Mouse (Mus musculus) heart, embryonic 14.5 days (tissue): ENCODE measurements at regions not wholly inside any gene's neighbourhood (a gene's known extent, or its start where the extent isn't known, plus 50 kb on each side); places are given as distances from the start of the nearest gene placed in this dataset.
A peak's percentile ranks its signal among the peaks of the same experiment; 100 is the strongest.

Experiments used
- ATAC-seq: fragments of 200-750 bp; cut with Nextera tagmentation; 2 replicates; pipeline ENCODE4 v1.8.0; 2017; ENCODE audit warnings: low read depth, moderate TSS enrichment; ENCODE audit not compliant: insufficient number of reproducible peaks, insufficient read depth, low FRiP score
- H3K27ac ChIP-seq, 2 experiments: fragments of 200-500 bp in 1 of 2; fragments of 300-500 bp in 1 of 2; sonication (generic) in 1 of 2; replicated peaks in 1 of 2; 2 replicates each; pipeline ENCODE4 v1.5.1; 2012 to 2014; ENCODE audit warnings: low read depth in 2 of 2, low read length in 2 of 2, control low read depth in 1 of 2, mild to moderate bottlenecking in 1 of 2, mixed read lengths in 1 of 2; ENCODE audit not compliant: control insufficient read depth in 1 of 2, insufficient read depth in 1 of 2
- H3K27me3 ChIP-seq: fragments of 300-500 bp; sonication (generic); 2 replicates; pipeline ENCODE4 v1.6.1; 2014; ENCODE audit warnings: mild to moderate bottlenecking, low read length, control low read depth; ENCODE audit not compliant: control insufficient read depth, insufficient read depth
- H3K36me3 ChIP-seq: fragments of 300-500 bp; sonication (generic); 2 replicates; pipeline ENCODE4 v1.6.1; 2014; ENCODE audit warnings: mild to moderate bottlenecking, control low read depth, low read length, mixed read lengths; ENCODE audit not compliant: control insufficient read depth, insufficient read depth
- H3K4me1 ChIP-seq, 2 experiments: fragments of 200-500 bp in 1 of 2; fragments of 300-500 bp in 1 of 2; sonication (generic) in 1 of 2; 2 replicates each; pipeline ENCODE4 v1.6.1; 2012 to 2014; ENCODE audit warnings: low read length in 2 of 2, control low read depth in 1 of 2, mixed read lengths in 1 of 2; ENCODE audit not compliant: control insufficient read depth in 2 of 2, insufficient read depth in 2 of 2
- H3K4me2 ChIP-seq: fragments of 300-500 bp; sonication (generic); 2 replicates; pipeline ENCODE4 v1.6.1; 2014; ENCODE audit warnings: mild to moderate bottlenecking, low read length
- H3K4me3 ChIP-seq, 2 experiments: fragments of 200-500 bp in 1 of 2; fragments of 300-500 bp in 1 of 2; sonication (generic) in 1 of 2; 2 replicates each; pipeline ENCODE4 v1.5.1; 2012 to 2014; ENCODE audit warnings: low read length in 2 of 2, mild to moderate bottlenecking in 2 of 2, control low read depth in 1 of 2, low read depth in 1 of 2, moderate library complexity in 1 of 2; ENCODE audit not compliant: control insufficient read depth in 1 of 2, insufficient read depth in 1 of 2
- H3K9ac ChIP-seq: fragments of 300-500 bp; sonication (generic); 2 replicates; pipeline ENCODE4 v1.6.1; 2014; ENCODE audit warnings: mild to moderate bottlenecking, low read length
- H3K9me3 ChIP-seq: fragments of 300-500 bp; sonication (generic); 2 replicates; pipeline ENCODE4 v1.6.1; 2016; ENCODE audit warnings: low read length, control low read depth; ENCODE audit not compliant: control insufficient read depth
- WGBS: fragments of 180-500 bp; shearing (Covaris S2); extraction: QIAGEN DNeasy Blood & Tissue Kit; methylation state at CpG from one replicate; pipeline ENCODE4 v1.1.7; 2014; 5-methylcytosine and 5-hydroxymethylcytosine counted together

GRCm38 (mm10) chr15:63100093-63100492, 744.9 kb downstream of the Gsdmc2 start:
- no peak for ATAC-seq
- no peaks in the 10 kb centered on the region for H3K4me1 ChIP-seq
- no peak overlapping the region for H3K4me3 ChIP-seq
- no peaks in the 10 kb centered on the region for H3K36me3 ChIP-seq
- H3K9ac ChIP-seq: no peak overlapping the region
- no peak overlapping the region for H3K27ac ChIP-seq
- H3K9me3 ChIP-seq: no peaks in the 10 kb centered on the region
- H3K27me3 ChIP-seq: no peaks in the 10 kb centered on the region
- no peak overlapping the region for H3K4me2 ChIP-seq
- 90% methylated on average over 3 of the region's 3 CpGs for WGBS

GRCm38 (mm10) chr15:63081972-63082371, 763.0 kb downstream of the Gsdmc2 start:
- Histone ChIP-seq H3K4me3 (no peak overlapping the region), H3K4me1 (no peaks in the 10 kb centered on the region), H3K27me3 (no peaks in the 10 kb centered on the region), H3K9me3 (no peaks in the 10 kb centered on the region), H3K36me3 (no peaks in the 10 kb centered on the region), H3K27ac (no peak overlapping the region), H3K4me2 (no peak overlapping the region), H3K9ac (no peak overlapping the region)
- no peak for ATAC-seq

GRCm38 (mm10) chr15:63079825-63080224, 765.2 kb downstream of the Gsdmc2 start:
- Histone ChIP-seq H3K9ac (no peak overlapping the region), H3K9me3 (no peaks in the 10 kb centered on the region), H3K27me3 (no peaks in the 10 kb centered on the region), H3K4me3 (no peak overlapping the region), H3K27ac (no peak overlapping the region), H3K36me3 (no peaks in the 10 kb centered on the region), H3K4me2 (no peak overlapping the region), H3K4me1 (no peaks in the 10 kb centered on the region)
- WGBS: 82% methylated on average over 4 of the region's 4 CpGs
- ATAC-seq: no peak

GRCm38 (mm10) chr15:63071921-63072320, 773.1 kb downstream of the Gsdmc2 start:
- ATAC-seq: no peak
- 73% methylated on average over 4 of the region's 4 CpGs for WGBS

GRCm38 (mm10) chr15:63067126-63067525, 777.9 kb downstream of the Gsdmc2 start:
- peaks cover 4 to 9% of the 10 kb centered on the region in 2 experiments for H3K4me1 ChIP-seq
- no peaks in the 10 kb centered on the region for H3K9me3 ChIP-seq
- no peak overlapping the region for H3K4me2 ChIP-seq
- peak overlapping the region; percentile 70 to 87; a peak in 3 of 4 replicates for H3K27ac ChIP-seq
- H3K4me3 ChIP-seq: no peak overlapping the region
- WGBS: 54% methylated on average over 3 of the region's 3 CpGs
- no peaks in the 10 kb centered on the region for H3K27me3 ChIP-seq
- H3K9ac ChIP-seq: no peak overlapping the region
- no peak for ATAC-seq
- H3K36me3 ChIP-seq: no peaks in the 10 kb centered on the region

More at GRCm38 (mm10) chr15:63071921-63072320, 773.1 kb downstream of the Gsdmc2 start:
- H3K4me3 ChIP-seq: no peak overlapping the region
- H3K9me3 ChIP-seq: no peaks in the 10 kb centered on the region
- no peak overlapping the region for H3K27ac ChIP-seq
- peaks cover 2 to 5% of the 10 kb centered on the region in 2 experiments; a peak in 3 of 4 replicates for H3K4me1 ChIP-seq
- H3K9ac ChIP-seq: no peak overlapping the region
- no peaks in the 10 kb centered on the region for H3K36me3 ChIP-seq
- H3K27me3 ChIP-seq: no peaks in the 10 kb centered on the region
- no peak overlapping the region for H3K4me2 ChIP-seq

- H3K36me3 ChIP-seq: no peaks in the 10 kb centered on the region
- no peak overlapping the region for H3K4me2 ChIP-seq
- H3K27me3 ChIP-seq: no peaks in the 10 kb centered on the region
- H3K27ac ChIP-seq: peak overlapping the region; percentile 76 to 87; a peak in 3 of 4 replicates
- no peak overlapping the region for H3K4me3 ChIP-seq
- peaks cover 4 to 9% of the 10 kb centered on the region in 2 experiments for H3K4me1 ChIP-seq
- ATAC-seq: peak; percentile 96
- no peak overlapping the region for H3K9ac ChIP-seq
- 20% methylated on average over 2 of the region's 2 CpGs for WGBS
- H3K9me3 ChIP-seq: no peaks in the 10 kb centered on the region
These were observed 778.9 kb downstream of the Gsdmc2 start for GRCm38 (mm10) chr15:63066020-63066439.

- Histone ChIP-seq H3K9me3 (no peaks in the 10 kb centered on the region), H3K4me1 (peaks cover 2 to 4% of the 10 kb centered on the region in 2 experiments), H3K9ac (no peak overlapping the region), H3K36me3 (no peaks in the 10 kb centered on the region), H3K27ac (no peak overlapping the region), H3K4me3 (no peak overlapping the region), H3K4me2 (no peak overlapping the region), H3K27me3 (no peaks in the 10 kb centered on the region)
- 54% methylated on average over 3 of the region's 3 CpGs for WGBS
- ATAC-seq: no peak
These were observed 783.1 kb downstream of the Gsdmc2 start for GRCm38 (mm10) chr15:63061891-63062290.

- Histone ChIP-seq H3K9me3 (no peaks in the 10 kb centered on the region), H3K27ac (no peak overlapping the region), H3K36me3 (no peaks in the 10 kb centered on the region), H3K4me2 (no peak overlapping the region), H3K9ac (no peak overlapping the region), H3K4me3 (no peak overlapping the region), H3K4me1 (peaks cover 0 to 2% of the 10 kb centered on the region in 2 experiments; a peak in 2 of 4 replicates), H3K27me3 (no peaks in the 10 kb centered on the region)
- no peak for ATAC-seq
- 86% methylated on average over 3 of the region's 3 CpGs for WGBS
These were observed 784.2 kb downstream of the Gsdmc2 start for GRCm38 (mm10) chr15:63060826-63061225.
